Mouse (Mus musculus) layer of hippocampus, adult 18-20 months (tissue): ENCODE measurements around the gene Sucnr1. TPM values are rescaled to one million over a fixed set of nuclear protein-coding genes. Genes with fewer than 3 reads are reported as not detected.
A peak's percentile ranks its signal among the peaks of the same experiment; 100 is the strongest.

ENCODE experiments used
- DNase-seq, 2 experiments: peaks; one replicate each; pipeline ENCODE4 v3.0.0; 2022; ENCODE audit warnings: low spot score in 2 of 2
- total RNA-seq, 2 experiments: library from RNA; stranded (reverse); gene quantifications; 2 replicates each; pipeline ENCODE4 v1.2.3; 2021

Sucnr1 gene
- total RNA-seq, 2 experiments from 2014 or later = not detected

DNA sequence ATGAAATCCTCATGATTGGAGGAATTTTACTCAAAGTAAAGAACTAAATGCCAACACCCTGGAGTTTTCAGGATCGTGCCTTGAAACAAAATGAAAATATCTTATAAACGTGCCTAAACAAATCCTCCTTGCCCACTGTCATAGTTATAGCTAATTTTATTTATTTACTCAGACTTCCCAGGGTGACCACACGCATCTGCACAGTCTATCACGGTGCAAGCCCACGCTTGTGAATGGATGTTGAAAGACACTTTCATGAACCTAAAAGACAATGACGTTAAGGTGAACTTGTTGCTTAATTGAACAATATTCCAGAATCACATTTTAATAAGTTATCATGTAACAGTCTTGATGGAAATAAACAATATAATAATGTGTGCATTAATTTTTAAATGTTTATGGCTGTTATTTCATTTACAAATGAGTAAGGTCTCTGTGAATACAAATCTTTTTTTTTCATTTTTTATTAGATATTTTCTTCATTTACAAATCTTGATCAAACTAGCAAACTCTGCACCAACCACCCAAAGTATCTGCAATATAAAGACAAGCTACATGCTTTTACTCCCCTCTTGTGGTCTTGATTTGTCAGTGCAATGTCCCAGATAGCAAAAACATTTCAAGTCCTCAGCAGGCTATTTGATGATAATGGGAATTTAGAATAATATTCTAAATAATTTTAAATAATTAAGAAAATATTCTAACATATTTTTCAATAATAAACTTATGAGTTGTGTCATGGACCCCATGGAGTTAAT is 30.4 kb downstream of the Sucnr1 start:
- peak in 1 of 2 experiments; percentile 52 for DNase-seq

DNA sequence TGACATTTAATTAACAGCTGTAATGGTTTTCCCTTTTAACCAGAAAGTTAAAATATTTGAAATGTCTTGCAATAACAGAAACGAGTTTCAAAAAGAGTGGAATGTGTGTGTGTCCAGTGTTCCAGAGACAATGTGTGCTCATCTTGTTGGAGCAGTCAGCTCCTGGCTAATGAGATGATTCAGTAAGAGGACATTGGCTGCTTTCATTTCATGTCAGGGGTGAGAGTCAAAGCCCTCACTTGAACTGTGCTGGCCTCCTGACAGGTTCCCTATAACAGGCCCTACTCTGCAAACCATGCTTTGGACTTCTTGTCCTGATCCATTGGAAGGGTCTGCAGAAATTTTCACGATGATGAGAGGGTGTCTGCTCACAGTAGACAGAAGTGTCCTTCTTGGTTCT is 32.9 kb downstream of the Sucnr1 start:
- DNase-seq = no peak

DNA sequence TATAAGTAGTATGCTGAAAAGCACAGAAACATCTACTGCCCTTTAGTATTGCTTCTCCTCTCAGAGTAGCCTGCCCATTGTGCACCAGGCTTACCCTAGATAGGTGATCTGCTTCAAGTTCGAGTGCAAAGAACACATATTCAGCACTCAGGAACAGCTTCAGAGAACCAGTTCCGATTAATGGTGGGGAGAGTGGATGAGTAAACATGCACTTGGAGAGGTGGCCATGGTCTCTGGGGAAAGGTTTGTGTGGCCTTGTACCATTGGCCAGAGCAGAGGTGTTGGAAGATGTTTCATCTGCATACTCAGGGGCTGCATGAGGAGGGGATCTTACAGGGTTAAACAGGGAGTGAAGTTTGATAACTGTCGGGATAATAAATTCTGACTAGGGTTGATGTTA is 39.8 kb downstream of the Sucnr1 start:
- no peak for DNase-seq

DNA sequence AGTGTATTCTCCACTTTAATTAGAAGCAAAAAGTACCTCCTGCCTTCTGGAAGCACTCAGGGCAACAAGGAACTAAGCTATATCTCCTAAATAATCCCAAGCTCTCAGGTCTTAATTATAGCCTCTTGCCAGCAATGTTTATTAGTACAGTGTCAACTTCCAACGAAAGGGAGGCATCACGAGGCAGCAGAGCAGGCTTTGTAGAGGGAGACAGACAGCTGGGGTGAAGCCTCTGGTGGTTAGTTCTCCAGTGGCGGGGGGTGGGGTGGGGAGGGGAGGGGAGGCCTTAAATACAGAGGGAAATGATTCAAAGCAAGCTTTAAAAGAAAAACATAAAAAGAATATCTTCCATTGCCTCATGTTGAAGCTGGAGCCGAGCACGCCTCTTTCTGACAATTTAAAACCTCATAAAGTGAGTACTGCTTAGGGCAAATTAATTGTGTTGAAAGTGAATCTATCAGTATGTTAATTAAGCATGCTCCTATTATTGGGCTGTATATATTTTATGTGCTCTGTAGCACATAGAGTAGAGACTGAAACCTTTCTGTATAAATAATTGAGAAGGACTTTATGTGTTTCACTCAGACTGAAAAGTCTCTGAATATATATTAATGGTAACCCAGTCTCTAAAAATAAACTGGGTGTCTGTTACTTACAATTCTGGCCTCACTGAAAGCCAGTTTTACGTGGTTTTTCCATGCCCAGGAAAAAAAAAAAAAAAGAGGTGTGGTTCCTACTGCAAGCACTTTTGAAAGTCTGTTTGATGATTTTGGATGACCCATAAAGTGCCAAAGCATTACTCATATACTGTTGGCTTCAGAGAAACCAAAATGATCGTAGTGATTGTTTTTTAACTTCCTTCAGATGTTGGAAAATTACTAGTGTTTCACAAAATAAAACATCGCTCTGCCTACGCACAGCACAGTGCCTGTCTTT is 42.5 kb downstream of the Sucnr1 start:
- DNase-seq = no peak

DNA sequence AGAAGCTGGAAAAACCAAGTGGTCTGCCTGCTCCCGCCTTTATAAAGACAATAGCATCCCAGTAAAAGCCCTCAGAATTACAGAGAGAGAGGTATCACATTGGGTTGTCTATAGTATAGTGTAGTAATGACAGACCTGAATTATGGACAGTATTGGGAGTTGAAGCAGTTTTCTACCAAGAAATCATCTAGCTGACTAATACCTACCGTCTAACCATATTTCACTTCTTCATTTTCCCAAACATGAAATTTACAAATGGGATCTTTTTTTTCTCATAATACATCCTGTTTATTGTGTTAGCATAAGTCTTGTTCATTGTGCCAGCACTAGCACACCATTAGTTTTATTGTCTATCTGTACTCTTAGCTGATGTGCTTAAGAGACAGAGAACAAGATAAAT is 44.9 kb downstream of the Sucnr1 start:
- DNase-seq = no peak

DNA sequence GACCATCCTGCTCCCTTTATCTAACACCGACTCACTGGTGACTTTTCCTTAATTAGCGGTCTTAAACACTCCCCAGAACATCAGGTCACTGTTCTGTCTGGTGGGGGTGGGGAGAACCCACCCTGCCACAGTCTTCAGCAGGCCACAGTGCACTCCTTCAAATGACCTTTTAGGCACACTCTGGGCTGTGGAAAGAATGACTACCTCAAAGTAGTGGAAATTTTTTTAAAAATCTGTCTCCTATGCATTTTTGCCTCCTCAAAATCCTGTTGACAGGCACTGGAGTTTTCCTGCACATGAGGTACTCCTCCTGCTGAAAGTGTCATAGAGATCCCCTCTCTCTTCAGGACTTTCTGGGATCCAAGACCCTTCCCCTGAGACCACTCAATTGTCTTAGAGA is 46.6 kb downstream of the Sucnr1 start:
- DNase-seq = no peak

DNA sequence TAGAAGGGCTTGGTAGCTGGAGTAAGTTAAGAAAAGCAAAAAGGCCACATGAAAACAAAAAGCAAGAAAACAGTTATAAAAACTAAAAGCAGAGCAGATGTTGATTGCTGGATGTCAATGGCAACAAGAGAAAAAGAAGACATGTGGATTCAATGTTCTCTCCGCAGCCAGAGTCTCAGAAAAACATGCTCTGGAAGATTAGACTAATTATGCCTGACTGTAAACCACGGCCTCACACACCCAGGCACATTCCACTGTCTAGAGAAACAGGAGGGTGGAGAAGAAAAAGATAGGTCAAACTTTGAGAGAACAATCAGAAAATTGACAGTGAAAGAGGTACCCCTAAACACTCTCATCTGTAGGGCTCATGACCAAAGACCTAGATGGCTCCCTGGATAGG is 54.1 kb downstream of the Sucnr1 start:
- DNase-seq = no peak

Other genes starting within 250 kb of the Sucnr1 start
- not detected for gene Gm8298, start 220.8 kb upstream of the Sucnr1 start, total RNA-seq
- not detected for gene C130079G13Rik, start 156.7 kb upstream of the Sucnr1 start, total RNA-seq
- not detected for gene Aadacl2, start 75.1 kb upstream of the Sucnr1 start, total RNA-seq
- not detected for gene Aadac, start 56.2 kb upstream of the Sucnr1 start, total RNA-seq